Mouse (Mus musculus): ENCODE data around the gene Sufu. TPM values are rescaled to one million over a fixed set of nuclear protein-coding genes. Genes with fewer than 3 reads are reported as not detected.

Sufu gene
- polyA plus RNA-seq, 1 experiment: 0.73 TPM

- Histone ChIP-seq H3K9me3 (ENCODE audit: control insufficient read depth, low read length) (no peaks in the 10 kb centered on the region), H3K4me3 (replicated peaks) (no peak overlapping the region), H3K27me3 (ENCODE audit: control insufficient read depth) (peaks cover 77% of the 10 kb centered on the region), H3K4me1 (ENCODE audit: control insufficient read depth) (peaks cover 54% of the 10 kb centered on the region), H3K36me3 (ENCODE audit: control insufficient read depth) (no peaks in the 10 kb centered on the region)
- TF ChIP-seq TAL1 (IDR thresholded peaks at IDR 0.05; ENCODE audit: low read length) (no peak), GATA1 (IDR thresholded peaks at IDR 0.05; ENCODE audit: low read length) (no peak)
Measured at GRCm38 (mm10) chr19:46524601-46525321, 128.1 kb downstream of the Sufu start.

- H3K27me3 ChIP-seq (ENCODE audit: control insufficient read depth): peaks cover 88% of the 10 kb centered on the region
Measured at GRCm38 (mm10) chr19:46525691-46526631, 129.3 kb downstream of the Sufu start.

GRCm38 (mm10) chr19:46527632-46528528, 131.2 kb downstream of the Sufu start:
- TF ChIP-seq GATA1 (IDR thresholded peaks at IDR 0.05; ENCODE audit: low read length) (no peak), TAL1 (IDR thresholded peaks at IDR 0.05; ENCODE audit: low read length) (no peak)
- Histone ChIP-seq H3K9me3 (ENCODE audit: control insufficient read depth, low read length) (no peaks in the 10 kb centered on the region), H3K4me1 (ENCODE audit: control insufficient read depth) (peaks cover 71% of the 10 kb centered on the region), H3K36me3 (ENCODE audit: control insufficient read depth) (no peaks in the 10 kb centered on the region), H3K4me3 (replicated peaks) (peak overlapping the region; percentile 58), H3K27me3 (ENCODE audit: control insufficient read depth) (peaks cover 77% of the 10 kb centered on the region)

More at GRCm38 (mm10) chr19:46525691-46526631, 129.3 kb downstream of the Sufu start:
- H3K9me3 ChIP-seq (ENCODE audit: control insufficient read depth, low read length): no peaks in the 10 kb centered on the region
- H3K36me3 ChIP-seq (ENCODE audit: control insufficient read depth): no peaks in the 10 kb centered on the region
- H3K4me1 ChIP-seq (ENCODE audit: control insufficient read depth): peaks cover 61% of the 10 kb centered on the region
- no peak overlapping the region for H3K4me3 ChIP-seq (replicated peaks)
- TF ChIP-seq GATA1 (IDR thresholded peaks at IDR 0.05; ENCODE audit: low read length): no peak
- TF ChIP-seq TAL1 (IDR thresholded peaks at IDR 0.05; ENCODE audit: low read length): no peak

GRCm38 (mm10) chr19:46528529-46529213, 132.0 kb downstream of the Sufu start:
- H3K27me3 ChIP-seq (ENCODE audit: control insufficient read depth): peaks cover 69% of the 10 kb centered on the region
- H3K4me3 ChIP-seq (replicated peaks): peak overlapping the region; percentile 58
- no peak for TF ChIP-seq GATA1 (IDR thresholded peaks at IDR 0.05; ENCODE audit: low read length)
- TF ChIP-seq TAL1 (IDR thresholded peaks at IDR 0.05; ENCODE audit: low read length): no peak
- H3K9me3 ChIP-seq (ENCODE audit: control insufficient read depth, low read length): no peaks in the 10 kb centered on the region
- peaks cover 69% of the 10 kb centered on the region for H3K4me1 ChIP-seq (ENCODE audit: control insufficient read depth)
- no peaks in the 10 kb centered on the region for H3K36me3 ChIP-seq (ENCODE audit: control insufficient read depth)

GRCm38 (mm10) chr19:46529601-46530448, 133.1 kb downstream of the Sufu start:
- Histone ChIP-seq H3K9me3 (ENCODE audit: control insufficient read depth, low read length) (no peaks in the 10 kb centered on the region), H3K36me3 (ENCODE audit: control insufficient read depth) (no peaks in the 10 kb centered on the region), H3K27me3 (ENCODE audit: control insufficient read depth) (peaks cover 57% of the 10 kb centered on the region), H3K4me1 (ENCODE audit: control insufficient read depth) (peaks cover 61% of the 10 kb centered on the region), H3K4me3 (replicated peaks) (no peak overlapping the region)
- no peak for TF ChIP-seq TAL1 (IDR thresholded peaks at IDR 0.05; ENCODE audit: low read length)
- TF ChIP-seq GATA1 (IDR thresholded peaks at IDR 0.05; ENCODE audit: low read length): no peak

- no peaks in the 10 kb centered on the region for H3K36me3 ChIP-seq (ENCODE audit: control insufficient read depth)
- no peak for TF ChIP-seq GATA1 (IDR thresholded peaks at IDR 0.05; ENCODE audit: low read length)
- no peak for TF ChIP-seq TAL1 (IDR thresholded peaks at IDR 0.05; ENCODE audit: low read length)
- H3K27me3 ChIP-seq (ENCODE audit: control insufficient read depth): peaks cover 52% of the 10 kb centered on the region
- no peak overlapping the region for H3K4me3 ChIP-seq (replicated peaks)
- H3K9me3 ChIP-seq (ENCODE audit: control insufficient read depth, low read length): no peaks in the 10 kb centered on the region
- H3K4me1 ChIP-seq (ENCODE audit: control insufficient read depth): peaks cover 59% of the 10 kb centered on the region
Measured at GRCm38 (mm10) chr19:46530449-46530990, 133.8 kb downstream of the Sufu start.

All from erythroblast, embryonic 14.5 days (primary cell).